Mouse (Mus musculus) testis, adult 2 months (tissue): ENCODE measurements at regions not wholly inside any gene's neighbourhood (a gene's known extent, or its start where the extent isn't known, plus 50 kb on each side); places are given as distances from the start of the nearest gene placed in this dataset.

Experiments
- H3K27ac ChIP-seq: fragments of 200-500 bp; 2 replicates; pipeline ENCODE4 v1.5.1; 2012; ENCODE audit warnings: low read depth, low read length; ENCODE audit not compliant: control insufficient read depth, insufficient read depth
- H3K27me3 ChIP-seq: fragments of 200-500 bp; 2 replicates; pipeline ENCODE4 v1.6.1; 2012; ENCODE audit warnings: mild to moderate bottlenecking, low read length, moderate library complexity; ENCODE audit not compliant: control insufficient read depth, insufficient read depth
- H3K36me3 ChIP-seq: fragments of 200-500 bp; 2 replicates; pipeline ENCODE4 v1.6.1; 2012; ENCODE audit warnings: mild to moderate bottlenecking, low read length; ENCODE audit not compliant: control insufficient read depth, insufficient read depth
- H3K4me1 ChIP-seq: fragments of 200-500 bp; 2 replicates; pipeline ENCODE4 v1.6.1; 2012; ENCODE audit warnings: low read length; ENCODE audit not compliant: control insufficient read depth, insufficient read depth
- H3K4me3 ChIP-seq: fragments of 200-500 bp; 2 replicates; pipeline ENCODE4 v1.5.1; 2012; ENCODE audit warnings: low read depth, mild to moderate bottlenecking, low read length, moderate library complexity, mixed read lengths; ENCODE audit not compliant: control insufficient read depth
- CTCF ChIP-seq: fragments of 200-500 bp; IDR thresholded peaks from 2 replicates; pipeline ENCODE4 v1.5.1; 2012; ENCODE audit warnings: low read depth, mild to moderate bottlenecking, inconsistent platforms, low read length, moderate library complexity; ENCODE audit not compliant: control insufficient read depth, insufficient read depth, insufficient replicate concordance
- POLR2A ChIP-seq: fragments of 200-500 bp; IDR thresholded peaks from 2 replicates; pipeline ENCODE4 v1.6.1; 2012; ENCODE audit warnings: low read depth, mild to moderate bottlenecking, inconsistent platforms, low read length, moderate library complexity; ENCODE audit not compliant: control insufficient read depth

DNA sequence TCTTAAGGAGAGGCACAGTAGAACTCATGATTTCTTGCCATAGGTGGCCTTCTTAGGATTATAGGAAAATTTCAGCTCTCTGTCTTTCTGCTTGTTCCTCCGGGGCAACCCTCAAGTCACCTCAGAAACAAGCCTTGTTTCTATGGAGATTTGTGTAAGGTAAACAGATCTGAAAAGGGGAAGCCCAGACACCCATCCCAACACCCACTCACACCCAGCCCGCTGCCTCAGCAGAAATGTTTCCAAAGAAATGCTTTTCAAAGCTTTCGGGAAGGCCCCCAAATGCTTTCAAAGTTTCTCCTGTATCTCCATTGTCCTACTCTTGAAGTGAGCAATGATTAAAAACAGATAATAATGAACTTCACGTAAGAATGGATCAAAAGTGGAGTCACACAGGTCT, 64.9 kb upstream of the Rbpj start:
- Histone ChIP-seq H3K4me1 (no peaks in the 10 kb centered on the region), H3K36me3 (no peaks in the 10 kb centered on the region), H3K27me3 (no peaks in the 10 kb centered on the region), H3K4me3 (no peak overlapping the region), H3K27ac (no peak overlapping the region)
- TF ChIP-seq POLR2A: no peak

DNA sequence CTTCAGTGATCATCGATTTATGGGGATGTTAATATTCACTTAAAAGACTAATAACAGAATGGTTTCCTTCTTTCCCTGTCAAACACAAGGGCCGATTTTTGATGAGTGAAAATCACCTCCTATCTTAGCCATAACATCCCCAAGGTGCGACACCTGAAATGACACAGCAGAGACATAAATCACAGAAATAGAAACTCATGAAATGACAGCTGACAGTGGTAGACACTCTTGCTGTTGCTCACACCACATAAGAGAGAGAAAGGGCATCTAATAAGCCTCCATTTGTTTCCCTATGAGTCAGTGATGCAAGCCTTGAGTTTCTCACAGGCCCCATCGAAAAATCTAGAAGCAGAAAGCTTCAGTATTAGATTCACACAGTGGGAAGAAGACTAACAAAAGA, 63.9 kb upstream of the Rbpj start:
- Histone ChIP-seq H3K27ac (no peak overlapping the region), H3K4me3 (no peak overlapping the region), H3K4me1 (no peaks in the 10 kb centered on the region), H3K27me3 (no peaks in the 10 kb centered on the region), H3K36me3 (no peaks in the 10 kb centered on the region)
- TF ChIP-seq CTCF: no peak
- no peak for TF ChIP-seq POLR2A

DNA sequence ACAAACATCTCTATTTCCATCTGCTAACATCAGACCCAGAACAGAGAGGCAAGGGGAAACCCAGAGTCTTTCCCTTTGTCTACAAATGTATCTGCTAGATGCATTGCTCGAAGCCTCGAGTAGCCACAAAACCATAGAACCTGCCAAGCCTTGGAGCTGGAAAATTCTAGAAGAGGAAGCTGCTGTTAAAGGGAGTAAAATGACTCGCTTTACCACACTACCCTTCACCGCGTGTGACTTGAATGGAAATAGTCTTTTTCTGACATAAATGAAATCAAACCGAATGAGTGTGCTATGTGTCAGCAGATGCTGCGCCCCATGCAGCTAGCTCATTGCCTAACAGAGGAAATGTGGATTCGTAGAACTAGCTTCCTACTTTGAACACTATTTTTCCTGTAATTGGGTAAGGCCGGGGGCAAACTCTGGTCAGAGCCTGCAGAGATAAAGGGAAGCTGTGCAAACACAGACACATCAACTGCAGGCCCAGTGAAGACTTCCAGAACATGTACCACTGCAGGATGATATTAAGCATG, 63.3 kb upstream of the Rbpj start:
- no peaks in the 10 kb centered on the region for H3K27me3 ChIP-seq
- no peaks in the 10 kb centered on the region for H3K36me3 ChIP-seq
- TF ChIP-seq CTCF (no peak), POLR2A (no peak)
- H3K4me1 ChIP-seq: no peaks in the 10 kb centered on the region
- no peak overlapping the region for H3K27ac ChIP-seq
- no peak overlapping the region for H3K4me3 ChIP-seq

DNA sequence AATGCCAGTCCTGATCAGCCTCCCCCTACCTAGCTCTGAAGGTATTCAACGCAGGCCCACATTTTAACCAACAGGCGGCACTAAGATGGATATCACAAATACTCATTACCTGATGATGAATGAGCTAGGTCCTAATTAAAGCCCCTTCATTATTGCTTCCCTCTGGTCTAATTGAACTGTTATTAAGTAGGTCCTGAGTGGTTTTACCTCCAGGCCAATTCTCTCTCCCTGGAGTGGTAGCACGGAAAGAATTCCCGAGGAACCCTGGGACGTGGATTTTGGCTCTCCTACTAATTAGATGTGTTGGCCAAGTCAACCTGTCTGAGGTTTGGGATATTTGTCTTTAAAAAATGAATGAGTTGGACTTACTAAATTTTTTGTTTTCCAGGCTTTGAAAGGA, 60.0 kb upstream of the Rbpj start:
- Histone ChIP-seq H3K27ac (no peak overlapping the region), H3K27me3 (no peaks in the 10 kb centered on the region), H3K36me3 (no peaks in the 10 kb centered on the region), H3K4me1 (no peaks in the 10 kb centered on the region), H3K4me3 (no peak overlapping the region)
- TF ChIP-seq POLR2A (no peak), CTCF (no peak)

DNA sequence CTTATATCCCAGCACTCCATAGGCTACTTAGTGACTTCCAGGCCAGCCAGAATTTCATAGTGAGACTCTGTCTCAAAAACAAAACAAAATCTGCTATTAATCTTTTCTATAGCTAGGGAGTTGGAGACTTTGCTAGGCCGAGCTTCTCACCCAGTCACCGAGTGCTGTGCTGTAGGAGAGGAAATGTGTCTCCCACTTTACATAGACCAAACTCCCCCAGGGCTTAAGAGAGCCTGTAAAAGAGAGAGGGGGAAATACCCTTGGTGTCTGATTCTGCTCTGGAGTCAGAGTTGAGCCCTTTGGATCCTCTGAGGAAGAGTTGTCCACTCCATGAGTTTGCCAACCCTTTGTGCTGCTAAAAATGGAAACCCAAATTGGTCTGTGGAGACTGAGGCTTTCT, 58.3 kb upstream of the Rbpj start:
- Histone ChIP-seq H3K36me3 (no peaks in the 10 kb centered on the region), H3K4me3 (no peak overlapping the region), H3K27ac (no peak overlapping the region), H3K27me3 (no peaks in the 10 kb centered on the region), H3K4me1 (no peaks in the 10 kb centered on the region)
- TF ChIP-seq POLR2A (no peak), CTCF (no peak)

DNA sequence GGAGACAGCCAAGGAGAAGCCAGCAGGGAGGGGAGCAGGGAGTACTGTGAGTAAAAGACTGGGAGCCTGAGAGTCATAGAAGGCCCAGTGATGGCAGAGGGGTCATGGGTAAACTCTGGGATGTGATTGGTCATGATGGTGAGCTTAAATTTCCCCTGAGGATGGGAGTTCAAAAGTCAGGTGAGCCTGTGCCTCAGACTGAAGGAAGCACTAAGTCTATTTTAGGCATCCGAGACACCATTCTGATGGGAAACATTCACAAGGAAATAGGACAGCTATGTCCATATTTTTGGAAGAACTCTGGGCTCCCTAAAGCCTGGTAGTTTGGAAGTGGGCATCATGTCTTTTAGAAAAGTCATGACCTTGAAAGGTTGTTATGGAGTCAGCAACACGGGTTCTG, 57.7 kb upstream of the Rbpj start:
- H3K27ac ChIP-seq: no peak overlapping the region
- TF ChIP-seq POLR2A (no peak), CTCF (no peak)

DNA sequence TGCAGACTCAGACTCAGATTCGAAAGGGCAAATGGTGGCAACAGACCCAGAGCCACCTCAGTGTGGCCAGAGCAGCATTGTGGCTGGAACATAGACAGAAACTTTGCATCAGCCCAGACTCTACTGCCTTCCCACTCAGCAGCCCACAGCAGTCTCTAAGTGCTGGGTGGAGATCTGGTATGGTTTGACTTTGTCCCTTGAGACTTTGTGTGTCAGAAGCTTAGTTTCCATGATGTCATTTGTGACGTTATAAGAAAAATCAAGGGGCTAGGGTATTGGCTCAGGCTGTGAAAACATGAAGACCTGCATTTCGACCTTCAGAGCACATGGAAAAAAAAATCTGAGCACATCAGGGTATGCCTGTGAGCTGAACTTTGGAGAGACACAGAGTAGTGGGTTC, 56.2 kb upstream of the Rbpj start:
- no peaks in the 10 kb centered on the region for H3K36me3 ChIP-seq
- H3K4me1 ChIP-seq: no peaks in the 10 kb centered on the region
- no peaks in the 10 kb centered on the region for H3K27me3 ChIP-seq
- TF ChIP-seq POLR2A (no peak), CTCF (no peak)
- H3K4me3 ChIP-seq: no peak overlapping the region
- no peak overlapping the region for H3K27ac ChIP-seq

More for the DNA sequence above, 57.7 kb upstream of the Rbpj start:
- Histone ChIP-seq H3K4me1 (no peaks in the 10 kb centered on the region), H3K36me3 (no peaks in the 10 kb centered on the region), H3K27me3 (no peaks in the 10 kb centered on the region), H3K4me3 (no peak overlapping the region)
